Mouse (Mus musculus) T-helper 17 cell (primary cell): Measurements from ENCODE around the gene Glb1l2.

Experiments
- in situ Hi-C, 2 experiments: fragments of 300-600 bp; cut with MboI, MseI; formaldehyde crosslinking; loops; 1 replicate in 1 of 2; 2 replicates in 1 of 2; pipeline ENCODE4 v1.15.1; 2025; ENCODE audit warnings: high pct_unique_total_duplicates in 2 of 2

Gene Glb1l2

GRCm38 (mm10) chr9:26805935-26806666 lies at the start of gene Glb1l2:
Gene Glb1l2 (minus strand): TSS chr9:26806468.
- in situ Hi-C loops = no loop called here

- in situ Hi-C loops = no loop called here
Observed at GRCm38 (mm10) chr9:26831089-26831488, 24.8 kb upstream of the Glb1l2 start.

- in situ Hi-C loops = no loop called here
Observed at GRCm38 (mm10) chr9:26819942-26820341, 13.7 kb upstream of the Glb1l2 start.

- in situ Hi-C loops = no loop called here
Observed at GRCm38 (mm10) chr9:26808735-26809134, 2.5 kb upstream of the Glb1l2 start.

- in situ Hi-C loops = no loop called here
Observed at GRCm38 (mm10) chr9:26804321-26804720, 1.9 kb downstream of the Glb1l2 start.

GRCm38 (mm10) chr9:26800357-26800756 lies 5.9 kb downstream of the Glb1l2 start:
- in situ Hi-C loops = no loop called here

- in situ Hi-C loops = no loop called here
Observed at GRCm38 (mm10) chr9:26798731-26799130, 7.5 kb downstream of the Glb1l2 start.

- in situ Hi-C loops = no loop called here
Observed at GRCm38 (mm10) chr9:26798205-26798604, 8.1 kb downstream of the Glb1l2 start.

GRCm38 (mm10) chr9:26792829-26793228 lies 13.4 kb downstream of the Glb1l2 start:
- in situ Hi-C loops = no loop called here

- in situ Hi-C loops = no loop called here
Observed at GRCm38 (mm10) chr9:26783414-26783975, 22.8 kb downstream of the Glb1l2 start.

GRCm38 (mm10) chr9:26778421-26778820 lies 27.8 kb downstream of the Glb1l2 start:
- in situ Hi-C loops = loop anchor here (5.0 kb wide), 1 partner anchor 1121 kb away; no protein-coding TSS in a partner anchor

GRCm38 (mm10) chr9:26776122-26776902 lies 30.0 kb downstream of the Glb1l2 start:
- in situ Hi-C loops = loop anchor here (5.0 kb wide), 1 partner anchor 1119 kb away; no protein-coding TSS in a partner anchor

GRCm38 (mm10) chr9:26775700-26776099 lies 30.6 kb downstream of the Glb1l2 start:
- in situ Hi-C loops = loop anchor here (5.0 kb wide), 1 partner anchor 1118 kb away; no protein-coding TSS in a partner anchor

GRCm38 (mm10) chr9:26768181-26768580 lies 38.1 kb downstream of the Glb1l2 start:
- in situ Hi-C loops = loop anchor here in 1 of 2 experiments (25.0 kb wide), 1 partner anchor 1381 kb away; no protein-coding TSS in a partner anchor

- in situ Hi-C loops = loop anchor here in 1 of 2 experiments (25.0 kb wide), 1 partner anchor 1375 kb away; no protein-coding TSS in a partner anchor
Observed at GRCm38 (mm10) chr9:26762477-26762876, 43.8 kb downstream of the Glb1l2 start.

GRCm38 (mm10) chr9:26760576-26760975 lies 45.7 kb downstream of the Glb1l2 start:
- in situ Hi-C loops = loop anchor here in 1 of 2 experiments (25.0 kb wide), 1 partner anchor 1373 kb away; no protein-coding TSS in a partner anchor

GRCm38 (mm10) chr9:26760081-26760480 lies 46.2 kb downstream of the Glb1l2 start:
- in situ Hi-C loops = loop anchor here in 1 of 2 experiments (25.0 kb wide), 1 partner anchor 1373 kb away; no protein-coding TSS in a partner anchor

GRCm38 (mm10) chr9:26748893-26749292 lies 57.4 kb downstream of the Glb1l2 start:
- in situ Hi-C loops = no loop called here

- in situ Hi-C loops = no loop called here
Observed at GRCm38 (mm10) chr9:26747121-26747520, 59.1 kb downstream of the Glb1l2 start.

GRCm38 (mm10) chr9:26742817-26743216 lies 63.5 kb downstream of the Glb1l2 start:
- in situ Hi-C loops = no loop called here

GRCm38 (mm10) chr9:26737116-26737515 lies 69.2 kb downstream of the Glb1l2 start:
- in situ Hi-C loops = no loop called here

- in situ Hi-C loops = no loop called here
Observed at GRCm38 (mm10) chr9:26733986-26734385, 72.3 kb downstream of the Glb1l2 start.
